Comparison of ENCODE assay signal across 10 mouse cellular contexts in genomic region chr8:126514011-126514964, GRCm38 (mm10). TPM values are rescaled to one million over a fixed set of nuclear protein-coding genes. Genes with fewer than 3 reads are reported as not detected.
DNase-seq lines count a peak whose midpoint lies in the region; ATAC-seq and TF ChIP-seq lines count a peak whose summit lies in the region.
"Had no signal": no experiment of that assay in that cellular context is flagged by ENCODE, and none has a peak within 500 bp of the region (broad histone marks: within the 10 kb centered on the region; RNA-seq: fewer than 3 reads in every experiment).

No protein-coding gene starts in this region.

- DNase-seq in cerebellum, adult 9-10 months = peak; percentile 13
- DNase-seq in cerebellum, adult 2 months = no peak
- DNase-seq in ovary, postnatal 36 days (ENCODE audit: low spot score) = peak; percentile 47
- DNase-seq in ovary, postnatal 10 days (ENCODE audit: low spot score) = no peak
- DNase-seq in lung, adult 18-20 months = peak; percentile 79 to 86
- DNase-seq in left cerebral cortex, adult 18-20 months (ENCODE audit: low spot score in 2 of 2) = no peak
- no peak for DNase-seq in left cerebral cortex, postnatal 14 days (ENCODE audit: low spot score in 2 of 2)

- TF ChIP-seq POLR2A in cerebellum, adult 2 months (IDR thresholded peaks at IDR 0.05; ENCODE audit: borderline replicate concordance, insufficient read depth, low read length) = no peak

- 68% methylated on average over 10 of the region's 10 CpGs for WGBS in cerebellum, adult 2 months

- no peak overlapping the region for H3K4me3 ChIP-seq in cerebellum, adult 2 months (replicated peaks; ENCODE audit: insufficient read depth, low read depth, low read length)
- H3K4me3 ChIP-seq: embryonic facial prominence, embryonic 13.5 days had no signal

- H3K27ac ChIP-seq in cerebellum, adult 2 months (ENCODE audit: insufficient read depth, low read length) = no peak overlapping the region
- H3K27ac ChIP-seq: embryonic facial prominence, embryonic 13.5 days had no signal

- ATAC-seq in granulocyte monocyte progenitor cell, adult 5-6 weeks (replicated peaks; ENCODE audit: poor library complexity, severe bottlenecking) = no peak
- ATAC-seq: Patski had no signal

- H3K4me1 ChIP-seq in cerebellum, adult 2 months (ENCODE audit: control insufficient read depth, insufficient read depth, low read length) = peaks cover 4% of the 10 kb centered on the region; the same call in 1 of the 2 replicates

- H3K27me3 ChIP-seq in cerebellum, adult 2 months (ENCODE audit: control insufficient read depth, insufficient read depth, low read length) = no peaks in the 10 kb centered on the region
- H3K27me3 ChIP-seq: embryonic facial prominence, embryonic 13.5 days; Patski had no signal

- no peak for TF ChIP-seq CTCF in cerebellum, adult 2 months (IDR thresholded peaks at IDR 0.05; ENCODE audit: borderline replicate concordance, insufficient read depth, low read depth, low read length)

- intact Hi-C loops in left cerebral cortex, postnatal 14 days (cut with DNase I) = no loop called here

RNA-seq across cellular contexts. Expression of gene Tarbp1, which starts 39.4 kb away (rescaled TPM):
- polyA plus RNA-seq in cerebellum, adult 2 months (2012; rRNA removed) = 7.1 and 8.2 TPM in 2 replicates
- total RNA-seq in left cerebral cortex, adult 18-20 months (2021) = 1 to 10 TPM; 4.1 to 4.5 TPM
- total RNA-seq in granulocyte monocyte progenitor cell, adult 5-6 weeks (2014; fragmentation: Nextera tagmentation) = 10.7 and 13.4 TPM in 2 replicates
- 9.3 and 10.5 TPM in 2 replicates for total RNA-seq in granulocyte monocyte progenitor cell, adult 5-6 weeks (2017)
- 1 to 10 TPM; 3.5 to 4.1 TPM for total RNA-seq in left cerebral cortex, postnatal 14 days (2021)

Comparison
In these comparisons a context has a peak if more than half of its experiments do, and no peak if none do; other contexts are left out.
1. DNase-seq: peak in cerebellum, adult 9-10 months (single experiment), ovary, postnatal 36 days (single experiment) and lung, adult 18-20 months (2 of 2); none in cerebellum, adult 2 months (0 of 2), ovary, postnatal 10 days (single experiment), left cerebral cortex, adult 18-20 months (0 of 2) and left cerebral cortex, postnatal 14 days (0 of 2).